Mouse (Mus musculus): Measurements from ENCODE around the gene Gpn1. TPM values are rescaled to one million over a fixed set of nuclear protein-coding genes. Genes with fewer than 3 reads are reported as not detected.
"Not testable (repeated sequence)": the region's sequence is repeated elsewhere in the genome, so short reads cannot be mapped to it uniquely, and the experiment has no call there.

Gpn1 gene
- polyA plus RNA-seq, 1 experiment from 2014 or later = 49.2 TPM

DNA sequence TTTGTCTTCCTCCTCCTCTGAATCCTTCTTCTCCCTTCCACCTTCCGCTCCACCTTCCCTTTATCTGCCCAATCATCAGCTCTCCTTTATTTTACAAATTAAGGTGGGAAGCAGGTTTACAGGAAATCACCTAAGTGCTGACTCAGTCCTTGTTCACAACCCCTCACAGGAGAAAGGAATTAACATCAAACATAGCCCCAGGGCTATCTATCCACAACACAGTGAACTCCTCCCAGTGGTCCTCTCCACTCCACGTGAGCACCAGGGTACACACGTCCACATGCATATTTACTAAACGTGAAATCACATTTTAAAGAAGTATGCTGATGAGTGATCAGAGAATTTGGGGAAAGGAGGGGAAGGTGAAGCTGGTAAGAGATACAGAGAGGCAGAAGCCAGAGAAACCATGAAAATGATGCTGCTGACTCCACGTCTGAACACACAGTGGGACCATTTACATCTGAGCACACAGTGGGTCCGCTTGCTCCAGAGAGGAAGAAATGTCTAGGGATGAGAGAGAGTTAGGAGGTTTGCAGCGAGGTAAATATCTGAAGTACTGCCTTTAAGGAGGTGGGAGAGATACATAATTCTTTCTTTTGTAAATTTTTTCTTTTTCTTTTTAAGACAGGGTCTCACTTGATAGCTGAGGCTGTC lies 5.3 kb upstream of the Gpn1 start:
- no peak overlapping the region for H3K9ac ChIP-seq
- H3K36me3 ChIP-seq = peaks cover 4% of the 10 kb centered on the region; the same call in 1 of the 2 replicates
- H3K9me3 ChIP-seq (replicated peaks) = peaks cover 4% of the 10 kb centered on the region; the same call in 1 of the 2 replicates
- H3K4me1 ChIP-seq (replicated peaks) = no peaks in the 10 kb centered on the region
- no peak for ATAC-seq (ENCODE audit: insufficient number of reproducible peaks, low FRiP score)
- no peak overlapping the region for H3K4me2 ChIP-seq
- H3K27me3 ChIP-seq (replicated peaks) = no peaks in the 10 kb centered on the region
- no peak overlapping the region for H3K27ac ChIP-seq (ENCODE audit: poor library complexity, severe bottlenecking)
- H3K4me3 ChIP-seq = no peak overlapping the region
- 60% methylated on average over 7 of the region's 7 CpGs for WGBS

DNA sequence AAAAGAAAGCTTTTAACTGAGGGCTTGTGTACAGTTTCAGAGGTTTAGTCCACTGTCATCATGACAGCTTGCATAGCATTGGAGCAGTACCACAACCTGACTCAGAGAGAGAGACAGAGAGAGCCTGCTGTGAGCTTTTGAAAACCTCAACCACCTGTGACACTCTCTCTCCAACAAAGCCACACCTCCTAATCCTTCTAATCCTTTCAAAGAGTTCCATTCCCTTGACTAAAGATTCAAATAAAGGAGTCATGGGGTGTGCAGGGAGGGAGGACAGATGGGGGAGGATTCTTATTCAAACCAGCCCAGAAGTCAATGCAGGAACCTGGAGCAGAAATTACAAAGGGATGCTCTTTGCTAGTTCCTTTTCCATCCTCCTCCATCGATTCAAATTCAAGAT lies 2.5 kb upstream of the Gpn1 start:
- no peak overlapping the region for H3K4me3 ChIP-seq
- peaks cover 11% of the 10 kb centered on the region for H3K36me3 ChIP-seq
- 61% methylated on average over 1 of the region's 1 CpGs for WGBS
- no peak for ATAC-seq (ENCODE audit: insufficient number of reproducible peaks, low FRiP score)
- H3K9me3 ChIP-seq (replicated peaks) = peaks cover 4% of the 10 kb centered on the region; the same call in 1 of the 2 replicates
- H3K27ac ChIP-seq (ENCODE audit: poor library complexity, severe bottlenecking) = no peak overlapping the region
- H3K9ac ChIP-seq = no peak overlapping the region
- peaks cover 10% of the 10 kb centered on the region for H3K4me1 ChIP-seq (replicated peaks)
- no peak overlapping the region for H3K4me2 ChIP-seq
- H3K27me3 ChIP-seq (replicated peaks) = no peaks in the 10 kb centered on the region

DNA sequence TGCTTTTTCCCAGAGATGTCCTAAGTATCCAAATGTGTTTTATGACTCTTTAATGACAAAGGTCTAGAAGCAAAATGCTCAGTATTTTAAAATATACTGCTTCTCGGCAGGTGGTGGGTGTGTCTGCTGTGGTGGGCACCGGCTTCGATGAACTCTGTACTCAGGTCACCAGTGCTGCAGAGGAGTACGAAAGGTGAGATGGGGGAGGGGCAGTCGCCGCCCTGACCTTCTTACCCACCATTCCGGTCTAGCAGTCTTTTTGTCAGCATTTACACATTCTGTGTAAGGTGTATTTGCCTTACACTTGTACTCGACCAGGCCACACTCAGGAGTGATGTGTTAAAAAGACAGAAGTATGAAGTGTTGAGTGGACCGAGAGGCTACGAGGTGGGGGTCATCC lies 10.3 kb downstream of the Gpn1 start:
- H3K27me3 ChIP-seq (replicated peaks) = no peaks in the 10 kb centered on the region
- H3K27ac ChIP-seq (ENCODE audit: poor library complexity, severe bottlenecking) = no peak overlapping the region
- H3K4me3 ChIP-seq = no peak overlapping the region
- peaks cover 7% of the 10 kb centered on the region for H3K4me1 ChIP-seq (replicated peaks)
- H3K9me3 ChIP-seq (replicated peaks) = no peaks in the 10 kb centered on the region
- no peak overlapping the region for H3K4me2 ChIP-seq
- peaks cover 82% of the 10 kb centered on the region for H3K36me3 ChIP-seq
- WGBS = 89% methylated on average over 10 of the region's 10 CpGs
- no peak for ATAC-seq (ENCODE audit: insufficient number of reproducible peaks, low FRiP score)
- no peak overlapping the region for H3K9ac ChIP-seq

DNA sequence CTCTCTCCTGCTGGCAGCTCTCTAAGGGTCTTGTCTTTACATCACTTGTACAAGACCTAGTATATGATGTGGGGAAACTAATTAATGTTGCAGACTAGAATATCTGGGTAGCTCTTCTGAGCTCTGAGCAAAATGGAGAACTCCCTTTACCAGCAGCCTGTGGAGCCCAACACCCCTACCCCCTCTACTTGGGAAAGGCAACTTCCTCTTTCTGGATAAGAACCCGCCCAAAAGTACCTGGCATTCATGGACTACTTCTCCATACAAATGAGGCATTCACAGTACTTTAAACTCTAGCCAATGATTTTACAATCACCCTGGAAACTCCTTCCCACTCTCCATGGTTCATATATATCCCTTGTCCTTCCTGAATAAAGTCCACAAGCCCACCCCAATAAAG lies 17.9 kb downstream of the Gpn1 start:
- no peaks in the 10 kb centered on the region for H3K4me1 ChIP-seq (replicated peaks)
- 69% methylated on average over 1 of the region's 1 CpGs for WGBS
- no peak overlapping the region for H3K4me3 ChIP-seq
- no peaks in the 10 kb centered on the region for H3K9me3 ChIP-seq (replicated peaks)
- no peak overlapping the region for H3K27ac ChIP-seq (ENCODE audit: poor library complexity, severe bottlenecking)
- H3K9ac ChIP-seq = no peak overlapping the region
- ATAC-seq (ENCODE audit: insufficient number of reproducible peaks, low FRiP score) = no peak
- no peak overlapping the region for H3K4me2 ChIP-seq
- no peaks in the 10 kb centered on the region for H3K27me3 ChIP-seq (replicated peaks)
- H3K36me3 ChIP-seq = peaks cover 92% of the 10 kb centered on the region

DNA sequence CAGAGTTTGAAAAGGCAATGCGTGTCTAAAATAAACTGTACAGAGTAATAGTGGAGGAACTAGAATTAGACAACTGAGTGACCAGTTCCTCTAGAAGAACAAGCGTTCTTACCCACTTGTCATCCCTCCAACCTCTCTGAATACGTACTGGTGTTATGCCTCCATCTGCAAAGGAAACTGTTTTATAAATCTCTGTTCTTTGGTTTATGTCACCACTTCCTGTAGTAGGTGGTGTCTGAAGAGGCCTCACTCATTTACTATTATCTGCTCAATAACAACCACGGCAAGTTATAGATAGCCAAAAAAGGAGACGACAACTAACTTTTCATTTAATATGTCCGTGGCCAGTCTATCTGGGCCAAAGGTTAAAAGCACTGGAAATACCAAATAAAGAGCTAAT lies 26.0 kb downstream of the Gpn1 start:
- WGBS = 86% methylated on average over 6 of the region's 6 CpGs
- no peak overlapping the region for H3K4me2 ChIP-seq
- H3K9ac ChIP-seq = no peak overlapping the region
- H3K4me1 ChIP-seq (replicated peaks) = peaks cover 2% of the 10 kb centered on the region
- H3K36me3 ChIP-seq = peaks cover 71% of the 10 kb centered on the region
- no peak overlapping the region for H3K4me3 ChIP-seq
- ATAC-seq (ENCODE audit: insufficient number of reproducible peaks, low FRiP score) = no peak
- no peak overlapping the region for H3K27ac ChIP-seq (ENCODE audit: poor library complexity, severe bottlenecking)
- H3K27me3 ChIP-seq (replicated peaks) = no peaks in the 10 kb centered on the region
- no peaks in the 10 kb centered on the region for H3K9me3 ChIP-seq (replicated peaks)

DNA sequence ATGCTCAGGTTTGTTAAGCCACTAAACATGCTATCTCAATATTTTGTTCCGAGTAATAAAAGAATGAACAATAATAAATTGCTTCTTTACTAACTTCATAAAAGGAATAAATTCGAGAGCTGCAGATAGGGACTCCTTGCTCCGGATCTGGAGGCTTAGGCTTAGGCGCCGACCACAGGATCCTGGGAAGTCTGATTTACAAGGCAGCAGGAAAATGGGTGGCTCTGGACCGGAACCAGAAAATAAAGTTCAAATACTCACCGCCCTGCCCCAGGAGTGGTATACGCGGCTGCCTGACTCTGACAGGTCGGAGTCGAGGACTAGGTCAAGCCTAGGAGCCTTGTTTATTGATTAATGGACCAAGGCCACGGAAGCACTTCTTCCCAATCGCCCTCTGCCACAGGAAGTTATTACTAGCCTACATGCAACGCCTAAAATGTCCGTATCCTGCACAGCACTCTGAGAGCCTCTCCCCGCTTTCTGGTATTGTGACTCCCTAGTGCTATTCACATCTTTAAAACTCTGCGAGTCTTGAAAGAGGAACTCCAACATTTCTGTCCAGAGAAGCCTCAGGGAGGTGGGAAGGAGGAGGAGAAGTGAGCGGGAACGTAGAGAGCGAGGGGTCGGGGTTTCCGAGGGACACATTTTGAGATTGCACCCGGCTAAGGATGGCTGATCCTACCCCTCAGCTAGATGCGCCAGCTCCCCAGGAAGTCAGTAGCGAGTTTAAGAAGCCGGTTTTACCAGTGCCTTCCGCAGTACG lies 32.0 kb downstream of the Gpn1 start, which contains the start of gene Slc4a1ap:
Gene Slc4a1ap (plus strand): TSS at position 642 of the 763 bp plus-strand sequence.
- H3K4me1 ChIP-seq (replicated peaks) = peaks cover 15% of the 10 kb centered on the region
- H3K27me3 ChIP-seq (replicated peaks) = no peaks in the 10 kb centered on the region
- under 1% methylated on average over 28 of the region's 28 CpGs for WGBS
- peak within 1 kb of the TSS; percentile 84 for H3K9ac ChIP-seq
- peak within 1 kb of the TSS; percentile 82 for H3K4me3 ChIP-seq
- H3K4me2 ChIP-seq = peak within 1 kb of the TSS; percentile 98
- peaks cover 39% of the 10 kb centered on the region for H3K36me3 ChIP-seq
- ATAC-seq (ENCODE audit: insufficient number of reproducible peaks, low FRiP score) = peak; percentile 81
- peak within 1 kb of the TSS; percentile 55; the same call in 1 of the 2 replicates for H3K27ac ChIP-seq (ENCODE audit: poor library complexity, severe bottlenecking)
- H3K9me3 ChIP-seq (replicated peaks) = no peaks in the 10 kb centered on the region

DNA sequence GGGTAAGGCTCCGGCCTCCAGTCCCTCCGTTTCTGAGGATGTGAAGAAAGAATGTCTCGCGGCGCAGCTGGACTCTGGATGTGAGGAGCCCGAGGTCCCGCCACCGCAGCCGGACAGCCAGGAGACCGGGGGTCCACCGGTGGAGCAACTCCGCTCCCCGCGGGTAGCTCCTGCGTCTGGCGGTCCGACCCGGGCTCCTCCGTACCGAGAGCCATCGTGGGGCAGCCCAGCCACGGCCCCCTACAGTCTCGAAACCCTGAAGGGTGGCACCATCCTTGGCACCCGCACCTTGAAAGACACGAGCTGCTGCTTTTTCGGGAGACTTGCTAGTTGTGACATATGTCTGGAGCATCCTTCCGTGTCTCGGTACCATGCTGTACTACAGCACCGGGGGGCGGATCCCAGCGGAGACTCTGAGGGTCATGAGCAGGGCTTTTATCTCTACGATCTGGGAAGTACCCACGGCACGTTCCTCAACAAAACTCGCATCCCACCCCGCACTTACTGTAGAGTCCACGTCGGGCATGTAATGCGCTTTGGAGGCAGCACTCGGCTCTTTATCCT lies 32.7 kb downstream of the Gpn1 start:
- peak; percentile 11; the same call in 1 of the 2 replicates for ATAC-seq (ENCODE audit: insufficient number of reproducible peaks, low FRiP score)
- WGBS = 2% methylated on average over 40 of the region's 40 CpGs

DNA sequence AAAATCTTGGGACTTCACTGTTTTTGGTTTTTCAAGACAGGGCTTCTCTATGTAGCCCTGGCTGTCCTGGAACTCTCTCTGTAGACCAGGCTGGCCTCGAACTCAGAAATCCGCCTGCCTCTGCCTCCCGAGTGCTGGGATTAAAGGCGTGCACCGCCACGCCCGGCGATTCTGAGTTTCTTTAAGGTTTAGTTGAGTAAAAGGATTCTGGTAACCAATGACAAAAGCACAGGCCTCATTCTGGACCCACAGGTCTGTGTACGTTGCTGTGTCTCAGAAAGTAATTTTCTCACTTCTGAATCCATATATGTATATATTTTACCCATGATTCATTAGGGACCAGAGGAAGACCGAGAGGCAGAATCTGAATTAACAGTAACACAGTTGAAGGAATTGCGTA lies 33.2 kb downstream of the Gpn1 start, which contains the start of gene Supt7l:
Gene Supt7l (minus strand): TSS at position 101 of the 400 bp plus-strand sequence.
- not testable (repeated sequence) for H3K27me3 ChIP-seq (replicated peaks); H3K9me3 ChIP-seq (replicated peaks); ATAC-seq (ENCODE audit: insufficient number of reproducible peaks, low FRiP score)
- 75% methylated on average over 11 of the region's 11 CpGs for WGBS
- H3K36me3 ChIP-seq = peaks cover 40% of the 10 kb centered on the region
- peaks cover 15% of the 10 kb centered on the region for H3K4me1 ChIP-seq (replicated peaks)
- H3K27ac ChIP-seq (ENCODE audit: poor library complexity, severe bottlenecking) = peak within 1 kb of the TSS; percentile 55; the same call in 1 of the 2 replicates
- H3K4me2 ChIP-seq = peak within 1 kb of the TSS; percentile 98
- peak within 1 kb of the TSS; percentile 84 for H3K9ac ChIP-seq
- H3K4me3 ChIP-seq = peak within 1 kb of the TSS; percentile 82

More for the DNA sequence above, 32.7 kb downstream of the Gpn1 start:
- Histone ChIP-seq H3K36me3 (peaks cover 40% of the 10 kb centered on the region), H3K9me3 (replicated peaks) (no peaks in the 10 kb centered on the region), H3K9ac (peak overlapping the region; percentile 84), H3K27ac (ENCODE audit: poor library complexity, severe bottlenecking) (no peak overlapping the region), H3K4me1 (replicated peaks) (peaks cover 15% of the 10 kb centered on the region), H3K4me3 (peak overlapping the region; percentile 82), H3K4me2 (peak overlapping the region; percentile 98), H3K27me3 (replicated peaks) (no peaks in the 10 kb centered on the region)

DNA sequence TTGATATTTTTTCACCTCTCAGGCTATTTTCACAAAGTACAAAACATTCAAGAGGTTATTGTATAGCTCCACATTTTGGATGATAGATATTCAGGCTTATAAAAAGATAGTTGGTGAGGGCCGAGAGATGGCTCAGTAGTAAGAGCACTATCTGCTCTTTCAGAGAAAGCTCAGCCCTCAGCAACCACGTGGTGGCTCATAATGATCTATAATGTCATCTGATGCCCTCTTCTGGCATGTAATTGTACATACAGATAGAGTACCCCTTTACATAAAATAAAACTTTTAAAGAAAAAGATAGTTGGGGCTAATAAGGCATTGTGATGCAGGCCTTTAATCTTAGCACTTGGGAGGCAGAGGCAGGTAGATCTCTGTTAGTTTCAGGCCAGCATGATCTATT lies 34.0 kb downstream of the Gpn1 start:
- Histone ChIP-seq H3K27ac (ENCODE audit: poor library complexity, severe bottlenecking) (no peak overlapping the region), H3K4me3 (no peak overlapping the region), H3K36me3 (peaks cover 43% of the 10 kb centered on the region), H3K27me3 (replicated peaks) (no peaks in the 10 kb centered on the region), H3K4me1 (replicated peaks) (peaks cover 15% of the 10 kb centered on the region), H3K9ac (no peak overlapping the region), H3K4me2 (no peak overlapping the region), H3K9me3 (replicated peaks) (no peaks in the 10 kb centered on the region)
- no peak for ATAC-seq (ENCODE audit: insufficient number of reproducible peaks, low FRiP score)
- WGBS = 59% methylated on average over 2 of the region's 2 CpGs

DNA sequence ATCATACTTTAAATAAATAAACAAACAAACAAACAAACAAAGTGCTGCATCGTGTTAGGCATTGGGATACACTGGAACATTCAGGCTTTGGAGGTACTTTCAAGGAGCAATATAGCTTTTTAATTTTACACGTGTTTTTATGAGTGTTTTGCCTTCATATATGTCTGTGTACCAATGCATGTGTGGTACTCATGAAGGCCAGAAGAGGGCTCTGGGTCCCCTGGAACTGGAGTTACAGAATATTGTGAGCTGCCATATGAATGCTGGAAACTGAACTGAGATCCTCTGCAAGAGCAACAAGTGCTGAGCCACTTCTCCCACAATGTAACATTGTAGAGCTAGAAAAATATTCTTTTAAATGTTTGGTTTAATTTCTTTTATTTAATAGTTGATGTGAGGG lies 40.7 kb downstream of the Gpn1 start:
- Histone ChIP-seq H3K9me3 (replicated peaks) (no peaks in the 10 kb centered on the region), H3K27me3 (replicated peaks) (no peaks in the 10 kb centered on the region), H3K27ac (ENCODE audit: poor library complexity, severe bottlenecking) (no peak overlapping the region), H3K4me2 (no peak overlapping the region), H3K4me3 (no peak overlapping the region), H3K36me3 (peaks cover 85% of the 10 kb centered on the region), H3K9ac (no peak overlapping the region), H3K4me1 (replicated peaks) (no peaks in the 10 kb centered on the region)
- ATAC-seq (ENCODE audit: insufficient number of reproducible peaks, low FRiP score) = no peak
- WGBS = 91% methylated on average over 2 of the region's 2 CpGs

DNA sequence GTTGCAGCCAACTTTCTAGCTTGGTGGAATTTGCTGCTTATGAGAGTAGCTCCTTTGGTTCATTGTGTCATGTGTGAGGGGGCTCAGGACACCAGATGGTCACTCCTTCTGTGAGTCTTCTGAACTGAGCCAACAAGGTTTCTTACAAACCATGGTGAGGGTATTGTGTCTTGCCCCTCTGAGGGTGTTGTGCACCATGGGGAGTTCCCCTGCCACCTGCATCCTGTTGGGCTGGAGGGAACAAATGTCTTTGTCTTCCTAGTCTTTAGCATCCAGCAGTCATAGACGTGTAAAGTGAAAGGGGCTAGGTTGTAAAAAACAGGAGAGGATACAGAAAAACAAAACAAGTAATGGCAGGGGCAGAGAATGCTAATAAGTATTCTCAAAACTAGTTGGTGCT lies 64.9 kb downstream of the Gpn1 start:
- no peak overlapping the region for H3K4me3 ChIP-seq
- H3K4me1 ChIP-seq (replicated peaks) = peaks cover 8% of the 10 kb centered on the region
- WGBS = 63% methylated on average over 1 of the region's 1 CpGs
- H3K36me3 ChIP-seq = peaks cover 44% of the 10 kb centered on the region
- ATAC-seq (ENCODE audit: insufficient number of reproducible peaks, low FRiP score) = no peak
- H3K9me3 ChIP-seq (replicated peaks) = no peaks in the 10 kb centered on the region
- no peak overlapping the region for H3K27ac ChIP-seq (ENCODE audit: poor library complexity, severe bottlenecking)
- no peak overlapping the region for H3K9ac ChIP-seq
- no peaks in the 10 kb centered on the region for H3K27me3 ChIP-seq (replicated peaks)
- H3K4me2 ChIP-seq = no peak overlapping the region
